Mouse (Mus musculus) bone marrow, adult 2 months (tissue): ENCODE data around the gene Mpg.

ENCODE experiments used
- CTCF ChIP-seq: fragments of 200-500 bp; IDR thresholded peaks from 2 replicates; pipeline ENCODE4 v1.5.1; 2011; ENCODE audit warnings: low read length, control low read depth; ENCODE audit not compliant: control insufficient read depth, insufficient read depth
- POLR2A ChIP-seq: fragments of 200-500 bp; IDR thresholded peaks from 2 replicates; pipeline ENCODE4 v1.6.1; 2011; ENCODE audit warnings: low read depth, mild to moderate bottlenecking, control low read depth, low read length, borderline replicate concordance; ENCODE audit not compliant: control insufficient read depth

GRCm38 (mm10) chr11:32221225-32221950, 4.9 kb upstream of the Mpg start:
- no peak for TF ChIP-seq CTCF
- TF ChIP-seq POLR2A = no peak
